Mouse (Mus musculus) urinary bladder, adult 18-20 months (tissue): ENCODE data around the gene Ddx50.

Source experiments
- DNase-seq, 2 experiments: peaks; one replicate each; pipeline ENCODE4 v3.0.0; 2022; ENCODE audit warnings: low spot score in 2 of 2, mixed read lengths in 2 of 2

The Ddx50 gene

DNA sequence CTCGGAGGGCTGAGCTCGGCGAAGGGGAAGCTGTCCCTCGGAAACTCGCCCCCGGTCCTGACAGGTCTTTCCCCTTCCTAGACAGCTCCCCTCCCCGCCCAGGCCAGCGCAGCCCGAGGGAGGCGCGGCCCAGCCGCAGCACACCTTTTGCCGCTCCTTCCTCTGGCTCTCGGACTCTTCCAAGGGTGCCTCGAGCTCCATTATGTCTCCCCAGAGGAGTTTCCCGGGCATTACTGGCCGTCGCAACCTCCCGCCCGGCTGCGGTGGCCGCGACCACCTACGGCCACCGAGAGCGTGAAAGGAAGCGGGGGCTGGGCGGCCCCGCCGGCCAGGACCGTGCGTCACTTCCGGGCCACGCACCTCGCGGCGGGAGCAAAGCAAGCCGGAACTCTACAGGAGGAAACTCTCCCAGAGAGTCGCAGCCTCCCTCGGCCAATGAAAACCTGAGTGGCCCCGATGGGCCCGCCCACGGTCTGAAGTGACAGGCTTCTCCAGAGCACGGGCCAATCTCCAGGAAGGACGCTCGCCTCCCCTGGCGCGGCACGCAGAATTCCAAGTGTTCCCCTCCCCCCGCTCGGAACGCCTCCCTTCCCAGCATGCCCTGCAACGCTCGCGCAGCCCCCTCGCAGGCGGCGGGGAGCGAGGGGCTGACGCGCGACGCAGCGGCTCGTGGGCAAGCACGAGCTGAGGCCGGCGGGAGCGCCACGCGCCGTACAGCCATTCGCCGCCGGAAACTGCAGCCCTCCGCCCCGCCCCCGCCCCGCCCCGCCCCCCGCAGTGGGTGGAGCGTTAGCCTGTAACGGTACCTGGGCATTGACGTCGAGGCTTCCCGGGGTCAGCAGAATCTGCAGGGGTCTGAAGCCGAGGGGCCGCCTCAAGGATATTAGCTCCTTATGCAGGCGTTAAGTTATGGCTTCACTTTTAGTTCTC is at the start of gene Ddx50:
Gene Ddx50, minus strand, starts transcription at position 338 of the 930 bp plus-strand sequence.
- peak; percentile 93 to 98 for DNase-seq

- no peak for DNase-seq
Measured at GRCm38 (mm10) chr10:62692771-62693170, 41.8 kb upstream of the Ddx50 start.

GRCm38 (mm10) chr10:62692244-62692643 is 41.2 kb upstream of the Ddx50 start:
- no peak for DNase-seq

- no peak for DNase-seq
Measured at GRCm38 (mm10) chr10:62687032-62687674, 36.1 kb upstream of the Ddx50 start.

GRCm38 (mm10) chr10:62683043-62683442 is 32.0 kb upstream of the Ddx50 start:
- no peak for DNase-seq

- DNase-seq = no peak
Measured at GRCm38 (mm10) chr10:62679833-62680232, 28.8 kb upstream of the Ddx50 start.

DNA sequence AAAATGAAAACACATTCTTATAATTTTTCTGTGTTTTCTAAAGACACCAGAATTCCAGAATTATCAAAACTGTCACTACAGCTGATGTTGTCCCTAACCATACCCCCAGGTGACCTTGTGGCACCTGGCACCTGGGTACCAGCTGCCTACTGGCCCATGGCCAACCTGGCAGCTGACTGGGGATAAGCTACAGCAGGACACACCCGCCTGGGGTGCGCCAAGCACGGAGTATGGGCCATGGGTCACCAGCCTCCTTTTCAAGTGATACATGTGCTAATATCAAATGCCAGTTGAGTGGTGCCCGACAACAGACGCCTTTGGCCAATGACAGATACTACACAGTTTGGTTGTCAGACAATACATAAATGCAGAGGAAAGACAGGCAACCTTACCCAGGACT is 26.3 kb upstream of the Ddx50 start:
- no peak for DNase-seq

GRCm38 (mm10) chr10:62676196-62676595 is 25.2 kb upstream of the Ddx50 start:
- no peak for DNase-seq

DNA sequence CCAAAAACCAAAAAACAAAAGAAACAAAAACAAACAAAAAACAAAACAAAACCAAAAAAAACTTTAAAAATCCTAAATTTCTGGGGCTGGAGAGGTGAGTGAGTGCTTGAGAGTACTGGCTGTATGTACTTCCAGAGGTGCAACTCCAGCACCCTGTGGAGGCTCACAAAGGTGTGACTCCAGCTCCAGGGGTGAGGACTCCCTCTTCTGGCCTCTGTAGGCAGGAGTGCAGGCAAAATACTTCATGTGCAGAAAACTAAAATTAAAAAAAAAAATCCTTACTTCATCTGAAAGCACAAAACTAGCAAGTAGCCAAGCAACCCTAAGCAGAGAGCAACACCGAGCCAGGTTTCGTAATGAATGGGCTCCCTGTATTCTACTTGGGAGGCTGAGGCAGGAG is 21.3 kb upstream of the Ddx50 start:
- DNase-seq = no peak

- no peak for DNase-seq
Measured at GRCm38 (mm10) chr10:62669245-62669644, 18.2 kb upstream of the Ddx50 start.

DNA sequence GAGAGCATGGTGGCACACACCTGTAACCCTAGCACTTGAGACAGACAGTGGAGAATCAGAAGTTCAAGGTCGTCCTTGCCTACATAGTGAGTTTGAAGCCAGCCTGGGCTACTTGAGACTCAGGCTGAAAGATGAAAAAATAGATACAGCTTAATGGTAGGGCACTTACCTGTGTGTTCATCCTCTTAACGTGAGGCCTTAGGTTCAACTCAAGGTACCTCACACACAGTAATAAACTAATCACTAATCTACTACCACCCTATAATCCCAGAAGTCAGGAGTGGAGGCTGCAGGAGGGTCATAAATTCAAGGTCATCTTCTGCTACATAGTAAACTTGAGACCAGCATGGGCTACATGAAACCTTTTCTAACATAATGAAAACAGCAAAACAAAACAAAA is 17.4 kb upstream of the Ddx50 start:
- no peak for DNase-seq

DNA sequence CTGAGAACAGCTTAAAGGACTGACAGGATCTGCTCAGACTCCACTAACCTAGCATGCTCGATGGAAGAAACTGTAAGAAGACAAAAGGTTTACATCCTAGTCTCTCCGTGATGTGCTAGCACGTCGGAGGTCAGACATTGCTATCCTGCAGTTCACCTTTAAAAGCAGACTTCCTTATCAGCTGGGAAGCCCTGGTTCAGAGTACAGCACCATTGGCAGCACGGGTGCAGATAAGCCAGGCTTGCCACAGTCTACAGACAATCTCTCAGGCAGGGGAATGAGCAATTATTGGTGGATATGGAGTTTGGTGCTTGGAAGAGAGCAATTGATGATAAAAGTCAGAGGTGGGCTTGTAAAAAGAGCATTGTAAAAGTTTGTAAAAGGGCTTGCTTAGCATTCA is 17.0 kb upstream of the Ddx50 start:
- DNase-seq = no peak

DNA sequence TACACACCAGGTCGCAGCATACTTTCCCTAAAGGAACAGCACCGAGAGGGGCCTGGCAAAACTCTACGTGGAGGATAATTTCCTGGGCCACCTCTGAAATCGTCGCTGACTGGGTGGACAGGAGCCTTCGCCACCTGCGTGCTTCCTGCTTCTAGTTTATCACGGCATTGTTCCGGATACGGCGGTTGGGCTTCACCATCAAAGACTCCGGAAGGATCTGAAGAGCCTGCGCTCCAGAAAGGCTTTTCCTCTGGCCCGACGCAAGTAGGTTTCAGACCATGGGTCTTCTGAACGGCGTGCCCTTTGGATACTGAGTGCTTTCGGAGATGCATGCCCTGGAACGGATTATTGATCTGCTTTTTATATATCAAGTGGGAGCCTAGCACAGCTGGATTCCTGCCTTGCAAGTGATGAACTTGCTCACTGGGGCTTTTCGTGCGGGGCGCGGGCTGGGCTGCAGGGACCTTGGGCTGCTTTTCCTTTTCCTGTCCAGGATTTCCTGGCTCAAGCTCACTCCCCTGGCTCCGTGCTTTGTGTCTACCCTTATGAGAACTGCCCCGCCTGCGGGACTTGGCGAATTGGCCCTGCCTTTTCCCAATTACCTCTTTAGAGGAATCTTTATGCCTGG is 14.1 kb upstream of the Ddx50 start:
- DNase-seq = no peak

- no peak for DNase-seq
Measured at GRCm38 (mm10) chr10:62664171-62664570, 13.2 kb upstream of the Ddx50 start.

- DNase-seq = no peak
Measured at GRCm38 (mm10) chr10:62656711-62657110, 5.7 kb upstream of the Ddx50 start.

GRCm38 (mm10) chr10:62651961-62652360 is 943 bp upstream of the Ddx50 start:
- DNase-seq = no peak

DNA sequence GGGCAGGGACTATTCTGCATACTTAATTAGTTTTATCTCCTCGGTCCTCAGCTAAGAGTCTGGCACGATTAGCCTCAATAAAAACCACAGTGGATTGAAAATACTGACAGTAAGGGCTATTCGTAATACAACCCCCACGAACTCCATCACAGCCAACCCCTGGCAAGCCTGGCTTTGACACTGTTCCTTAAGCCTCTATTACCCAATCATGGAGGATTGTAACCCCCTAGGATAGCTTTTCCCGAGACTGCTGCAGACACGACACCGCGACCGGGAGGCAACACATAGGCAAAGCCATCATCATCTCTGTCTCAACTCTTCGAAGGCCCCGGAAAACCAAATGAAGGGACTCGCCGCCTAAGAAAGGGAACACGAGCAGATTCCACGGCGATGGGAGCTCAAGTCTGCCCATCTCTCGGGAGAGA is 648 bp downstream of the Ddx50 start:
- no peak for DNase-seq

DNA sequence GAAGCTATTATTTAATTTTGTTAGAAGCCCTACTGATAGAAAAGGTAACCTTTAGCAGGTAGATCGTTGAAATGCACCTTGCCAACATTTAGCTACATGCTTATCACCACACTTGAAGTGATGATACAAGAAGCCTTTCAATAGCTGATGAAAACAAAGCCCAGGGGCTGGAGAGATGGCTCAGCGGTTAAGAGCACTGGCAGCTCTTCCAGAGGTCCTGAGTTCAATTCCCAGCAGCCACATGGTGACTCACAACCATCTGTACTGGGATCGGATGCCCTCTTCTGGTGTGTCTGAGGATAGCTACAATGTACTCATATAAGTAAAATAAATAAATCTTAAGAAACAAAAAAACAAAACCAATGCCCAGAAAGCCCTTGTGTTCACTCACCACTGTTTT is 46.9 kb downstream of the Ddx50 start:
- DNase-seq = no peak

GRCm38 (mm10) chr10:62603233-62604030 is 47.6 kb downstream of the Ddx50 start:
- no peak for DNase-seq

DNA sequence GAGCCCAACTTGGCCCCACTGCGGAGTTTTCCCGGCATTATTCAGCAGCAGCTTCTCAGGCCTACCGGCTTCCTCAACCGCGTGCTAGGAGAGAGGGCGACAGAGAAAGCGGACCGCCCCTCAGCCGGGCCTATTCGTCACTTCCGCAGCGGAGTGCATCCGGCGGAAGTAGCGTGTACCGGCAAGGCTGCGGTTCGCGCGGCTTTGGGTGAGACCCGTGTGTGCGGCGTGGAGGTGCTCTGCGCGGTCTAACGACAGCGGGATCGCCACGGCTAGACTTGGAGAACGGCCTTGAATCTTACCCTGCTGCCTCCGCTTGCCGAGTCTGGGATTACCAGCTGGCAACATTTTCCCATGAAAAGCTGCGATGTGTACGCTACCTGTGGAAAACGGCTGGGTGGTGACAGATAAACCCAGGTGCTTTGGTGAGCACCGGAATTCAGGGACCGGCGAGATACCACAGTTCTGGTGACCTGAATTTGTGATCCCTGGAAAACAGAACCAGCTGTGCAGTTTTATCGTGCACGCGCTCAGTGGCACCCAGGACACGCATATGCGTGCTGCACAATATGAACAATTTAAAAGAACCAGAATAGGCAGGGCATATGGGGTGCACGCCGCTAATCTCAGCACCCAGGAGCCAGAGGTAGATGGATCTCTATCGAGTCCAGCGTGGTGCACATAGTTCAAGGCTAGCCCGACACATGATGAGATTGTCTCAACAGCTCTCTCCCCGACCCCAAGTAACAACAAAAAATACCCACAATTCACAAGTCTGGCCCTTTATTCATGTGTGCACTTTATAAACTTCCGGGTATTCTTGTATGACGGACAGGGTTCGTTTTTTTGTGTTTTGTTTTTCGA is 48.6 kb downstream of the Ddx50 start, which contains the start of gene Ddx21:
Gene Ddx21, minus strand, starts transcription at position 105 of the 864 bp plus-strand sequence.
- peak; percentile 85 to 89 for DNase-seq

DNA sequence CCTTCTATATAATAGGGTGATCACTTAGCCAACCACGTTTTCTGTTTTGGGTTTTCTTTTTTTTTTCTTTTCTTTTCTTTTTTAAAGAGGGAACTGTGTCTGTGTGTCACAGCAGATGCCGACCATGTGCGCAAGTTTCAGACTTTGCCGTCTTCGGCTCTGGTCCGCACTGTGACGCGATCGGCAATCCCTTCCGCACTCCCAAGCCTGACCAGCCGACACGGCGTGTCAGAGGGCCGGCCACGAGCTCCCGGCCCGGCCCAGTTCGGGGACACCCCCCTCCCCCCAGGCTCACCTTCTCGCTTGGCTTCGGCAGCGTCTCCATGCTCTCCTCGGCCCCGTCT is 49.2 kb downstream of the Ddx50 start:
- no peak for DNase-seq
